Mouse (Mus musculus) MEL (cell line): ENCODE measurements around the gene Rpl13a.

Source experiments
- CTCF ChIP-seq, 3 experiments: IDR thresholded peaks in 2 of 3; conservative IDR thresholded peaks in 1 of 3; 2 replicates each; pipeline ENCODE4 v1.5.1; 2011 to 2012; ENCODE audit warnings: low read length in 3 of 3, low read depth in 2 of 3, mild to moderate bottlenecking in 2 of 3, improper control_type of control experiment in 1 of 3, inconsistent platforms in 1 of 3, mixed read lengths in 1 of 3, moderate library complexity in 1 of 3; ENCODE audit not compliant: control insufficient read depth in 1 of 3, insufficient read depth in 1 of 3, poor library complexity in 1 of 3, severe bottlenecking in 1 of 3
- EP300 ChIP-seq, 2 experiments: IDR thresholded peaks; 2 replicates each; pipeline ENCODE4 v1.6.1; 2011; ENCODE audit warnings: improper control_type of control experiment in 2 of 2, low read length in 2 of 2, low read depth in 1 of 2, mild to moderate bottlenecking in 1 of 2
- HCFC1 ChIP-seq: IDR thresholded peaks from 2 replicates; pipeline ENCODE4 v1.6.1; 2012; ENCODE audit warnings: low read depth, mild to moderate bottlenecking, inconsistent platforms, low read length, improper control_type of control experiment, moderate library complexity
- KAT2A ChIP-seq: conservative IDR thresholded peaks from 2 replicates; pipeline ENCODE4 v1.6.1; 2012; ENCODE audit warnings: low read depth, low read length, improper control_type of control experiment, inconsistent platforms
- POLR2A ChIP-seq, 2 experiments: IDR thresholded peaks; 2 replicates each; pipeline ENCODE4 v1.6.1; 2011 to 2012; ENCODE audit warnings: low read length in 2 of 2, mild to moderate bottlenecking in 2 of 2, control low read depth in 1 of 2, improper control_type of control experiment in 1 of 2, low read depth in 1 of 2, moderate library complexity in 1 of 2; ENCODE audit not compliant: control insufficient read depth in 1 of 2, insufficient read depth in 1 of 2, poor library complexity in 1 of 2
- SMC3 ChIP-seq: IDR thresholded peaks from 2 replicates; pipeline ENCODE4 v1.6.1; 2011; ENCODE audit warnings: low read depth, low read length, improper control_type of control experiment
- TAL1 ChIP-seq: IDR thresholded peaks from 2 replicates; pipeline ENCODE4 v1.6.1; 2012; ENCODE audit warnings: mild to moderate bottlenecking, inconsistent platforms, low read length, moderate library complexity, mixed read lengths
- ZC3H11A ChIP-seq: IDR thresholded peaks from 2 replicates; pipeline ENCODE4 v1.6.1; 2012; ENCODE audit warnings: low read depth, mild to moderate bottlenecking, inconsistent platforms, low read length, improper control_type of control experiment

DNA sequence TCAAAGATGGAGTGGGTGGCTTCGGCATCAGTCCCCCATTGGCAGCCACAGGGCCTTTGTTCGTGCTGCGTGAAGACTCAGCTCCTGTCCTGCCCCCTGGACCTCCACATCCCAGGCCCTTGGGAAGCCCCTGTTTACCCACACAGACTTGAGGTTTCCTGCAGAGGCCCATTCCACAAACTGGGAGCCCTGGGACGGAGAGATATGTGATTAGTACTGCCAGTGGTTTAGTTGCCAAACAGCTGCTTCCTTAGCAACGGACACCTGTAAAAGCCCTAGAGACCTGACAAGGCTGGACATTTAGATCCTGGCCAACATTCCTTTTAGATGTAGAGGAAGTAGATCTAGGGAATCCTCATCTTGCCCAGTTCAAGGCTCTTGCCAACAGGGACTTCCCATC lies 13.4 kb upstream of the Rpl13a start:
- TF ChIP-seq EP300 (IDR thresholded peaks at IDR 0.05; ENCODE audit: low read depth in 1 of 2, low read length in 2 of 2) (no peak), ZC3H11A (no peak), POLR2A (IDR thresholded peaks at IDR 0.05; ENCODE audit: control insufficient read depth in 1 of 2, insufficient read depth in 1 of 2, low read depth in 1 of 2, low read length in 2 of 2, poor library complexity in 1 of 2) (no peak), CTCF (IDR thresholded peaks at IDR 0.05 in 2 of 3, conservative IDR thresholded peaks at IDR 0.05 in 1 of 3; ENCODE audit: control insufficient read depth in 1 of 3, insufficient read depth in 1 of 3, low read depth in 2 of 3, low read length in 3 of 3, poor library complexity in 1 of 3, severe bottlenecking in 1 of 3) (no peak), KAT2A (no peak), HCFC1 (no peak), SMC3 (no peak), TAL1 (no peak)
